Mouse (Mus musculus) forebrain, embryonic 14.5 days (tissue): ENCODE data around the gene Fosl1. TPM values are rescaled to one million over a fixed set of nuclear protein-coding genes. Genes with fewer than 3 reads are reported as not detected.

Experiments used
- ATAC-seq: fragments of 200-750 bp; cut with Nextera tagmentation; 2 replicates; pipeline ENCODE4 v1.8.0; 2017; ENCODE audit warnings: mild to moderate bottlenecking, moderate library complexity
- DNase-seq: peaks from one replicate; pipeline ENCODE4 v3.0.0-alpha.2; 2015; ENCODE audit warnings: low spot score
- H3K27ac ChIP-seq: fragments of 300-500 bp; sonication (generic); 2 replicates; pipeline ENCODE4 v1.5.1; 2014; ENCODE audit warnings: low read depth, mild to moderate bottlenecking, control low read depth, low read length, moderate library complexity
- H3K27me3 ChIP-seq: fragments of 300-500 bp; sonication (generic); replicated peaks from 2 replicates; pipeline ENCODE4 v1.6.1; 2014; ENCODE audit warnings: low read length, control low read depth, mixed read lengths; ENCODE audit not compliant: control insufficient read depth, insufficient read depth
- H3K36me3 ChIP-seq: fragments of 300-500 bp; sonication (generic); 2 replicates; pipeline ENCODE4 v1.6.1; 2014; ENCODE audit warnings: low read length, control low read depth; ENCODE audit not compliant: control insufficient read depth, insufficient read depth
- H3K4me1 ChIP-seq: fragments of 300-500 bp; sonication (generic); 2 replicates; pipeline ENCODE4 v1.6.1; 2014; ENCODE audit warnings: antibody characterized with exemption, low read length, control low read depth; ENCODE audit not compliant: control insufficient read depth, insufficient read depth
- H3K4me2 ChIP-seq: fragments of 300-500 bp; sonication (generic); 2 replicates; pipeline ENCODE4 v1.6.1; 2014; ENCODE audit warnings: mild to moderate bottlenecking, control low read depth, low read length
- H3K4me3 ChIP-seq: fragments of 300-500 bp; sonication (generic); 2 replicates; pipeline ENCODE4 v1.5.1; 2014; ENCODE audit warnings: low read depth, low read length, control low read depth
- H3K9ac ChIP-seq: fragments of 300-500 bp; sonication (generic); 2 replicates; pipeline ENCODE4 v1.6.1; 2014; ENCODE audit warnings: mild to moderate bottlenecking, low read length, control low read depth, moderate library complexity
- H3K9me3 ChIP-seq: fragments of 300-500 bp; sonication (generic); replicated peaks from 2 replicates; pipeline ENCODE4 v1.6.1; 2016; ENCODE audit warnings: low read length, control low read depth, mixed read lengths; ENCODE audit not compliant: control insufficient read depth
- WGBS: fragments of 180-500 bp; shearing (Covaris S2); extraction: QIAGEN DNeasy Blood & Tissue Kit; methylation state at CpG from one replicate; pipeline ENCODE4 v1.1.7; 2014; 5-methylcytosine and 5-hydroxymethylcytosine counted together
- polyA plus RNA-seq: library from polyadenylated mRNA; unstranded; fragments of >200 nt; fragmentation: Nextera tagmentation; extraction: Ambion mirVana; gene quantifications from 2 replicates; pipeline ENCODE4 v1.2.1, GENCODE M21; 2014

The Fosl1 gene
- polyA plus RNA-seq, 1 experiment from 2014 or later: not detected

- WGBS: 76% methylated on average over 9 of the region's 9 CpGs
- Histone ChIP-seq H3K9me3 (no peaks in the 10 kb centered on the region), H3K4me1 (peaks cover 16% of the 10 kb centered on the region), H3K4me2 (peak overlapping the region; percentile 71), H3K36me3 (peaks cover 38% of the 10 kb centered on the region), H3K9ac (peak overlapping the region; percentile 84; the same call in 1 of the 2 replicates), H3K27me3 (no peaks in the 10 kb centered on the region), H3K4me3 (no peak overlapping the region), H3K27ac (no peak overlapping the region)
- DNase-seq: no peak
- ATAC-seq: no peak
Observed at GRCm38 (mm10) chr19:5422895-5423443, 24.4 kb upstream of the Fosl1 start.

GRCm38 (mm10) chr19:5423561-5423960 lies 23.8 kb upstream of the Fosl1 start:
- Histone ChIP-seq H3K4me3 (peak overlapping the region; percentile 88), H3K36me3 (peaks cover 38% of the 10 kb centered on the region), H3K27me3 (no peaks in the 10 kb centered on the region), H3K9me3 (no peaks in the 10 kb centered on the region), H3K4me2 (peak overlapping the region; percentile 71), H3K9ac (peak overlapping the region; percentile 84), H3K4me1 (peaks cover 16% of the 10 kb centered on the region), H3K27ac (no peak overlapping the region)
- no peak for DNase-seq
- 68% methylated on average over 12 of the region's 12 CpGs for WGBS
- no peak for ATAC-seq

- Histone ChIP-seq H3K36me3 (peaks cover 38% of the 10 kb centered on the region), H3K27me3 (no peaks in the 10 kb centered on the region), H3K9ac (peak overlapping the region; percentile 84), H3K9me3 (no peaks in the 10 kb centered on the region), H3K4me1 (peaks cover 16% of the 10 kb centered on the region), H3K4me2 (peak overlapping the region; percentile 71), H3K4me3 (peak overlapping the region; percentile 88), H3K27ac (peak overlapping the region; percentile 88)
- DNase-seq (peak; percentile 71), ATAC-seq (peak; percentile 67)
- 0% methylated on average over 34 of the region's 48 CpGs for WGBS
Observed at GRCm38 (mm10) chr19:5424092-5424781, 23.1 kb upstream of the Fosl1 start.

GRCm38 (mm10) chr19:5424782-5425741 lies 22.3 kb upstream of the Fosl1 start, which contains the start of the genes Drap1 and AI837181:
Drap1 (minus strand) TSS chr19:5424979.
AI837181 (plus strand) TSS chr19:5425144.
- ATAC-seq: peak; percentile 94

GRCm38 (mm10) chr19:5425906-5426565 lies 21.3 kb upstream of the Fosl1 start:
- no peaks in the 10 kb centered on the region for H3K9me3 ChIP-seq
- H3K9ac ChIP-seq: peak overlapping the region; percentile 94
- peaks cover 16% of the 10 kb centered on the region for H3K4me1 ChIP-seq
- no peaks in the 10 kb centered on the region for H3K27me3 ChIP-seq
- peak overlapping the region; percentile 82 for H3K4me2 ChIP-seq
- peak overlapping the region; percentile 89; the same call in 1 of the 2 replicates for H3K27ac ChIP-seq
- DNase-seq (no peak), ATAC-seq (no peak)
- H3K4me3 ChIP-seq: peak overlapping the region; percentile 88
- H3K36me3 ChIP-seq: peaks cover 28% of the 10 kb centered on the region
- WGBS: 90% methylated on average over 18 of the region's 18 CpGs

More at GRCm38 (mm10) chr19:5424782-5425741, 22.3 kb upstream of the Fosl1 start, which contains the start of the genes Drap1 and AI837181:
- Histone ChIP-seq H3K9me3 (no peaks in the 10 kb centered on the region), H3K9ac (peak within 1 kb of the TSS; percentile 94), H3K27me3 (no peaks in the 10 kb centered on the region), H3K4me3 (peak within 1 kb of the TSS; percentile 88), H3K4me1 (peaks cover 16% of the 10 kb centered on the region), H3K27ac (peak within 1 kb of the TSS; percentile 89), H3K36me3 (peaks cover 37% of the 10 kb centered on the region), H3K4me2 (peak within 1 kb of the TSS; percentile 82)
- WGBS: under 1% methylated on average over 65 of the region's 87 CpGs
- peak; percentile 98 for DNase-seq

GRCm38 (mm10) chr19:5426640-5427290 lies 20.6 kb upstream of the Fosl1 start:
- peak overlapping the region; percentile 88; the same call in 1 of the 2 replicates for H3K4me3 ChIP-seq
- H3K9ac ChIP-seq: no peak overlapping the region
- H3K9me3 ChIP-seq: no peaks in the 10 kb centered on the region
- H3K27me3 ChIP-seq: no peaks in the 10 kb centered on the region
- DNase-seq (no peak), ATAC-seq (no peak)
- H3K4me2 ChIP-seq: peak overlapping the region; percentile 82; the same call in 1 of the 2 replicates
- H3K4me1 ChIP-seq: peaks cover 16% of the 10 kb centered on the region
- 91% methylated on average over 13 of the region's 13 CpGs for WGBS
- no peak overlapping the region for H3K27ac ChIP-seq
- H3K36me3 ChIP-seq: peaks cover 22% of the 10 kb centered on the region

- H3K9ac ChIP-seq: no peak overlapping the region
- no peaks in the 10 kb centered on the region for H3K27me3 ChIP-seq
- H3K36me3 ChIP-seq: peaks cover 14% of the 10 kb centered on the region
- H3K9me3 ChIP-seq: no peaks in the 10 kb centered on the region
- peak; percentile 47 for DNase-seq
- H3K27ac ChIP-seq: no peak overlapping the region
- H3K4me1 ChIP-seq: peaks cover 16% of the 10 kb centered on the region
- no peak overlapping the region for H3K4me3 ChIP-seq
- no peak overlapping the region for H3K4me2 ChIP-seq
- whole genome bisulfite sequencing: 91% methylated on average over 2 of the region's 2 CpGs
- ATAC-seq: no peak
Observed at GRCm38 (mm10) chr19:5428083-5428482, 19.3 kb upstream of the Fosl1 start.

GRCm38 (mm10) chr19:5429219-5429618 lies 18.1 kb upstream of the Fosl1 start:
- DNase-seq (no peak), ATAC-seq (no peak)
- Histone ChIP-seq H3K27ac (no peak overlapping the region), H3K4me2 (no peak overlapping the region), H3K27me3 (no peaks in the 10 kb centered on the region), H3K4me3 (no peak overlapping the region), H3K36me3 (peaks cover 14% of the 10 kb centered on the region), H3K9ac (no peak overlapping the region), H3K4me1 (peaks cover 16% of the 10 kb centered on the region), H3K9me3 (no peaks in the 10 kb centered on the region)
- WGBS: 84% methylated on average over 4 of the region's 4 CpGs
